Mouse (Mus musculus) frontal cortex, adult (tissue): ENCODE measurements at regions not wholly inside any gene's neighbourhood (a gene's known extent, or its start where the extent isn't known, plus 50 kb on each side); places are given as distances from the start of the nearest gene placed in this dataset.
A peak's percentile ranks its signal among the peaks of the same experiment; 100 is the strongest.

ENCODE experiments used
- ATAC-seq: cut with Nextera tagmentation; 2 replicates; pipeline ENCODE4 v1.9.2; 2017; ENCODE audit warnings: mild to moderate bottlenecking, moderate library complexity, mixed read lengths; ENCODE audit not compliant: low TSS enrichment

DNA sequence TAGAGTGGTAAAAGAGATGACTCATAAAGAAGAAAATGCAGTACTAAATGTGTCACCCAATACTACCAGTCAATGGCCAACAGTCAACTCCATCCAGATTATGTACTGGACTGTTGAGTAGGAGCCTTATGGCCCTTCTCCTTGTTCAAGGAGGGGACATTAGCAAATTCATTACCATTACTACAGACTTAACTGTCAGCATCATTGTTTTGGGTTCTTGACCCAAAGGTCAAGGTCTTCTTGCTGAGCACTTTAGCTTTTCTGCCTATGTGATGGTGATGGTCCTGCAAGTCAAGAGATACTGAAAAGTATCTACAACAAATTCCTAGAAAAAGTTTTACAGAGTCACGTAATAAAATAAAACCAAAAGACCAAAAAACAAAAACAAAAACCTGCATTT, 1251.4 kb downstream of the Gm37988 start:
- ATAC-seq, result no peak

DNA sequence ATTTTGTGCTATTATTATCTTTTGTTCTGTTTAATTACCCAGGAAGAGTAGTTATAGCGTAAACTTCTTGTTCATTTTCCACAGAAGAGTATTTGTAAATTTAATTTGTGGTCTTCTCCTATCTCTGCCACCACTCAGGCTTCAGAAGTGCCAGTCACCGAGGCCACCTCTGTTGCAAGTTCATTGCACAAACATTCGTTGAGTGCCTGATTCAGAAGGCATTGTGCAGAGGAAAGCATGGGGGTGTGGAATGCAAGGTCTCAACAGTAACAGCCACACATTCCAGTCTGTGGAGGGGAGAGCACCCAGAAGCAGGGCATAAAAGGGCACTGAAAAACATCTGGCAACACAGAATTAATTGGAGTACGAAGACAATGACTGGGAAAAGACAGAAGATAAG, 1268.9 kb downstream of the Gm37988 start:
- no peak for ATAC-seq

DNA sequence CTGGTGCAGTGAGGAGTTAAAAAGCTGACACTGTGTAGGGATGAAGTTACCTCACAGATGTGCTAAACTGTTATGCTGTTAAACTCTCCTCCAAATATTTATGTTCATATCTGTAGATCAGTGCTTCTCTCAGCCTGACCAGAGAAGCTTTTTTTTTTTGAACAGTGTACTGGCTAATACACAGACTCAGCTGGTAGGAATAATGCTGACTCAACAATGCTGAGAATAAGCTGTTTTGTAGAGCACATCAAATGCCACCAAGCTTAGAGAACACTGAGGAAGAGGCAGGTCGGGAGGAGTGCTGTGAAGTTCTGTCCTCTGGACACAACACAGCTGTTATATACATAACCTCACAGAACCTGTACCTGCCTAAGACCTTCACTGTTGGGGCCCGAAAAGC, 1274.2 kb downstream of the Gm37988 start:
- no peak for ATAC-seq

DNA sequence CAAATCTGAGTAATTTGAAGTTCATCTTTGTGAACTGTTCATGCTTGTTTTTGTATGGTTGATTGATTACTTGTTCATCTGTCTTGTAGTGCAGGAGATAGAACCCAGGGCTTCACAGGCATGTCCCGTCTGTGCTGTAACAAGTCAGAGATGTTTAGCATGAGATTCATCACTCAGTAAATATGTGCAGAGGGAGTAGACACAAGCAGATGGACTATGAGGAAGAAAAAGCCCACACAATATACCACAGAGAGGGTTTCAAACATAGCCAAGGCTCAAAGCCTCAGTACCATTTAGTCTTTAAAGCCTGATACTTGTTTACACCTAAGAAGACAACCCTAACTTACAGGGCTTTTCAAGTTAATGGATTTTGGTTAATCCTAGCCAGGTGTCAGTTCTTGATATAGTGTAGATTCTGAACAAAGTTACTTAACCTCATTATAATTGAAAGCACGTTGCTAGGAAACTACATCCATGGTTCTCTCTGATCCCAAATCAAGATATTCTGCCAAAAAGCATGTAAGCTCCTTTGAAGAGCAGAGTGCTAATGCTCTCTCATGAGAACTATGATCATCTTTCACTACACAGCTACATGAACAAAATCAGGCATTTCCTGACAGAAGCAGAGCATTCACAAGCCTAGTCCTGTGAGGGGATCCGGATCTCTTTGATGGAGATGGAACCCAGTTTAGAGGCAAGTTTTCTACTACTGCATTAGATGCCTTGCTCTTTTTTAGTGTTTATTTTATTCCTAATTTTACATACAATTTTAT, 1286.7 kb downstream of the Gm37988 start:
- peak; percentile 74 for ATAC-seq

GRCm38 (mm10) chr1:6117557-6117956, 1309.9 kb downstream of the Gm37988 start:
- no peak for ATAC-seq

GRCm38 (mm10) chr1:6135066-6135465, 1327.4 kb downstream of the Gm37988 start:
- peak; percentile 95 for ATAC-seq

DNA sequence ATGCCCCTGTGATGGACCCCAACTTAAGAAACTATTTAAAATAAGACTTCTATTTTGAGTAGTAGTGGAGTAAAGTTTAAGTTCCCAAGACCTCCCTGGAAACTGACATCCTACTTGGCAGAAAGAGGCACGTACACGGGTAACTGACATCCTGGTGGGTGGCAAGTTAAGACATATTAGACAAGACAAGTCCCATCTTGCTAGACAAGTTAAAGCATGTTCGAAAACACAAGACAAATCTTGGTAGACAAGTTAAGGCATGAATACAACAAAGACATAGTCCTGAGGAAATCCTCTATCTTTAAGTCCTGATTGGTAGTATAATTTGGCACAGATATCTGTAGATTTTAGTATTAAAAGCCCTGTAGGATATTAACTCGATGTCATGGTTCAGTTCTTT, 1332.6 kb downstream of the Gm37988 start:
- ATAC-seq, result no peak

GRCm38 (mm10) chr1:6142816-6143215, 1335.1 kb downstream of the Gm37988 start:
- ATAC-seq, result no peak

- no peak for ATAC-seq
Measured at GRCm38 (mm10) chr1:6143891-6144290, 1336.2 kb downstream of the Gm37988 start.

- peak; percentile 93 for ATAC-seq
Measured at GRCm38 (mm10) chr1:6152436-6152835, 1344.7 kb downstream of the Gm37988 start.
